Mouse (Mus musculus) lung, adult 2 months (tissue): ENCODE data around the gene Gria1. TPM values are rescaled to one million over a fixed set of nuclear protein-coding genes. Genes with fewer than 3 reads are reported as not detected.

Experiments
- DNase-seq: peaks from one replicate; pipeline ENCODE4 v3.0.0; 2022
- H3K4me1 ChIP-seq: fragments of 200-500 bp; 2 replicates; pipeline ENCODE4 v1.6.1; 2011; ENCODE audit warnings: low read length; ENCODE audit not compliant: control insufficient read depth, insufficient read depth
- H3K4me3 ChIP-seq: fragments of 200-500 bp; replicated peaks from 2 replicates; pipeline ENCODE3; 2011; ENCODE audit warnings: low read depth, mild to moderate bottlenecking, control low read depth, low read length; ENCODE audit errors: extremely low read depth
- CTCF ChIP-seq: fragments of 200-500 bp; IDR thresholded peaks from 2 replicates; pipeline ENCODE4 v1.5.1; 2011; ENCODE audit warnings: mild to moderate bottlenecking, low read length, control low read depth; ENCODE audit not compliant: insufficient read depth
- POLR2A ChIP-seq: fragments of 200-500 bp; IDR thresholded peaks from 2 replicates; pipeline ENCODE4 v1.6.1; 2011; ENCODE audit warnings: low read depth, mild to moderate bottlenecking, control low read depth, low read length, borderline replicate concordance; ENCODE audit errors: extremely low read depth
- WGBS: fragments of 180-500 bp; shearing (Covaris S2); methylation state at CpG from one replicate; pipeline ENCODE4 v1.1.7; 2018; 5-methylcytosine and 5-hydroxymethylcytosine counted together
- polyA plus RNA-seq: library from polyadenylated mRNA; depleted of rRNA; stranded (reverse); fragments of >200 nt; gene quantifications from 2 replicates; pipeline ENCODE4 v1.2.3, GENCODE M21; 2012

Gria1 gene
- polyA plus RNA-seq, 1 experiment = 5.7 TPM

- 75% methylated on average over 3 of the region's 3 CpGs for WGBS
- DNase-seq = no peak
- Histone ChIP-seq H3K4me1 (no peaks in the 10 kb centered on the region), H3K4me3 (no peak overlapping the region)
- no peak for TF ChIP-seq POLR2A
- TF ChIP-seq CTCF = no peak
Measured at GRCm38 (mm10) chr11:57105683-57106082, 94.5 kb downstream of the Gria1 start.

GRCm38 (mm10) chr11:57112386-57112785 lies 101.2 kb downstream of the Gria1 start:
- DNase-seq = no peak
- WGBS = 73% methylated on average over 8 of the region's 8 CpGs
- H3K4me3 ChIP-seq = no peak overlapping the region
- H3K4me1 ChIP-seq = no peaks in the 10 kb centered on the region
- TF ChIP-seq CTCF (no peak), POLR2A (no peak)

GRCm38 (mm10) chr11:57114410-57114809 lies 103.2 kb downstream of the Gria1 start:
- Histone ChIP-seq H3K4me1 (no peaks in the 10 kb centered on the region), H3K4me3 (no peak overlapping the region)
- 87% methylated on average over 5 of the region's 5 CpGs for WGBS
- no peak for DNase-seq
- TF ChIP-seq POLR2A (no peak), CTCF (no peak)

- no peak for DNase-seq
- 66% methylated on average over 8 of the region's 8 CpGs for WGBS
- TF ChIP-seq POLR2A (no peak), CTCF (no peak)
- Histone ChIP-seq H3K4me1 (no peaks in the 10 kb centered on the region), H3K4me3 (no peak overlapping the region)
Measured at GRCm38 (mm10) chr11:57127066-57127465, 115.9 kb downstream of the Gria1 start.

- Histone ChIP-seq H3K4me3 (no peak overlapping the region), H3K4me1 (no peaks in the 10 kb centered on the region)
- TF ChIP-seq POLR2A = no peak
- TF ChIP-seq CTCF = no peak
- DNase-seq = no peak
- WGBS = 76% methylated on average over 14 of the region's 14 CpGs
Measured at GRCm38 (mm10) chr11:57140162-57140780, 129.1 kb downstream of the Gria1 start.

- no peak overlapping the region for H3K4me3 ChIP-seq
- no peak for DNase-seq
- WGBS = 74% methylated on average over 5 of the region's 5 CpGs
- TF ChIP-seq POLR2A = no peak
- no peak for TF ChIP-seq CTCF
- no peaks in the 10 kb centered on the region for H3K4me1 ChIP-seq
Measured at GRCm38 (mm10) chr11:57143681-57144080, 132.5 kb downstream of the Gria1 start.

GRCm38 (mm10) chr11:57145192-57145591 lies 134.0 kb downstream of the Gria1 start:
- no peak for DNase-seq
- TF ChIP-seq POLR2A = no peak
- no peak for TF ChIP-seq CTCF
- H3K4me1 ChIP-seq = no peaks in the 10 kb centered on the region
- no peak overlapping the region for H3K4me3 ChIP-seq
- whole genome bisulfite sequencing = 81% methylated on average over 7 of the region's 7 CpGs

GRCm38 (mm10) chr11:57145704-57146103 lies 134.5 kb downstream of the Gria1 start:
- no peak for DNase-seq
- H3K4me3 ChIP-seq = no peak overlapping the region
- TF ChIP-seq CTCF = no peak
- TF ChIP-seq POLR2A = no peak
- WGBS = 52% methylated on average over 7 of the region's 7 CpGs
- no peaks in the 10 kb centered on the region for H3K4me1 ChIP-seq

- no peak for DNase-seq
- Histone ChIP-seq H3K4me1 (no peaks in the 10 kb centered on the region), H3K4me3 (no peak overlapping the region)
- 69% methylated on average over 4 of the region's 4 CpGs for WGBS
- TF ChIP-seq POLR2A (no peak), CTCF (no peak)
Measured at GRCm38 (mm10) chr11:57151674-57152073, 140.5 kb downstream of the Gria1 start.

- Histone ChIP-seq H3K4me3 (no peak overlapping the region), H3K4me1 (no peaks in the 10 kb centered on the region; the same call in 1 of the 2 replicates)
- no peak for DNase-seq
- 50% methylated on average over 8 of the region's 8 CpGs for WGBS
- TF ChIP-seq POLR2A = no peak
- no peak for TF ChIP-seq CTCF
Measured at GRCm38 (mm10) chr11:57154998-57155397, 143.8 kb downstream of the Gria1 start.
